Mouse (Mus musculus) MEL (cell line): Measurements from ENCODE around the gene Cisd3. TPM values are rescaled to one million over a fixed set of nuclear protein-coding genes. Genes with fewer than 3 reads are reported as not detected.

Source experiments
- DNase-seq: peaks from one replicate; pipeline ENCODE4 v3.0.0; 2011; ENCODE audit warnings: low read depth, low spot score
- H3K27ac ChIP-seq: 2 replicates; pipeline ENCODE4 v1.5.1; 2012; ENCODE audit warnings: low read depth, mild to moderate bottlenecking, control low read depth, low read length, moderate library complexity; ENCODE audit not compliant: control insufficient read depth
- H3K27me3 ChIP-seq, 2 experiments: fragments of 150-350 bp in 1 of 2; sonication (generic) in 1 of 2; 2 replicates each; pipeline ENCODE4 v1.6.1; 2012; ENCODE audit warnings: low read length in 2 of 2, mild to moderate bottlenecking in 2 of 2, improper control_type of control experiment in 1 of 2, moderate library complexity in 1 of 2; ENCODE audit not compliant: insufficient read depth in 2 of 2, control insufficient read depth in 1 of 2
- H3K36me3 ChIP-seq, 2 experiments: 2 replicates each; pipeline ENCODE4 v1.6.1; 2012 to 2014; ENCODE audit warnings: low read length in 2 of 2, improper control_type of control experiment in 1 of 2, inconsistent platforms in 1 of 2, mild to moderate bottlenecking in 1 of 2; ENCODE audit not compliant: insufficient read depth in 2 of 2, control insufficient read depth in 1 of 2
- H3K4me1 ChIP-seq, 2 experiments: fragments of 150-350 bp in 1 of 2; sonication (generic) in 1 of 2; 2 replicates each; pipeline ENCODE4 v1.6.1; 2012; ENCODE audit warnings: low read length in 2 of 2, improper control_type of control experiment in 1 of 2, mild to moderate bottlenecking in 1 of 2; ENCODE audit not compliant: insufficient read depth in 2 of 2, control insufficient read depth in 1 of 2
- H3K4me3 ChIP-seq, 2 experiments: fragments of 150-350 bp in 1 of 2; sonication (generic) in 1 of 2; 2 replicates each; pipeline ENCODE4 v1.5.1; 2012; ENCODE audit warnings: low read depth in 2 of 2, low read length in 2 of 2, mild to moderate bottlenecking in 2 of 2, moderate library complexity in 2 of 2, control low read depth in 1 of 2, improper control_type of control experiment in 1 of 2; ENCODE audit not compliant: control insufficient read depth in 1 of 2, insufficient read depth in 1 of 2
- H3K79me2 ChIP-seq: 2 replicates; pipeline ENCODE4 v1.6.1; 2012; ENCODE audit warnings: mild to moderate bottlenecking, low read length, moderate library complexity; ENCODE audit not compliant: control insufficient read depth, poor library complexity, insufficient read depth
- H3K9ac ChIP-seq: 2 replicates; pipeline ENCODE4 v1.6.1; 2012; ENCODE audit warnings: low read depth, mild to moderate bottlenecking, control low read depth, low read length, moderate library complexity; ENCODE audit not compliant: control insufficient read depth, poor library complexity, severe bottlenecking
- H3K9me3 ChIP-seq: fragments of 150-350 bp; sonication (generic); replicated peaks from 2 replicates; pipeline ENCODE4 v1.6.1; 2012; ENCODE audit warnings: mild to moderate bottlenecking, low read length, improper control_type of control experiment, moderate library complexity; ENCODE audit not compliant: insufficient read depth
- CHD2 ChIP-seq: IDR thresholded peaks from 2 replicates; pipeline ENCODE4 v1.6.1; 2011; ENCODE audit warnings: low read length, improper control_type of control experiment
- CTCF ChIP-seq, 3 experiments: IDR thresholded peaks in 2 of 3; conservative IDR thresholded peaks in 1 of 3; 2 replicates each; pipeline ENCODE4 v1.5.1; 2011 to 2012; ENCODE audit warnings: low read length in 3 of 3, low read depth in 2 of 3, mild to moderate bottlenecking in 2 of 3, improper control_type of control experiment in 1 of 3, inconsistent platforms in 1 of 3, mixed read lengths in 1 of 3, moderate library complexity in 1 of 3; ENCODE audit not compliant: control insufficient read depth in 1 of 3, insufficient read depth in 1 of 3, poor library complexity in 1 of 3, severe bottlenecking in 1 of 3
- E2F4 ChIP-seq: IDR thresholded peaks from 2 replicates; pipeline ENCODE4 v1.6.1; 2011; ENCODE audit warnings: low read depth, low read length, improper control_type of control experiment, borderline replicate concordance
- ELF1 ChIP-seq: IDR thresholded peaks from 2 replicates; pipeline ENCODE4 v1.6.1; 2014; ENCODE audit warnings: low read depth, mild to moderate bottlenecking, inconsistent platforms, low read length, improper control_type of control experiment, moderate library complexity
- EP300 ChIP-seq, 2 experiments: IDR thresholded peaks; 2 replicates each; pipeline ENCODE4 v1.6.1; 2011; ENCODE audit warnings: improper control_type of control experiment in 2 of 2, low read length in 2 of 2, low read depth in 1 of 2, mild to moderate bottlenecking in 1 of 2
- ETS1 ChIP-seq: IDR thresholded peaks from 2 replicates; pipeline ENCODE4 v1.6.1; 2012; ENCODE audit warnings: low read depth, mild to moderate bottlenecking, inconsistent platforms, low read length, improper control_type of control experiment, moderate library complexity
- GABPA ChIP-seq: IDR thresholded peaks from 2 replicates; pipeline ENCODE4 v1.6.1; 2012; ENCODE audit warnings: low read depth, mild to moderate bottlenecking, inconsistent platforms, low read length, improper control_type of control experiment, moderate library complexity
- GATA1 ChIP-seq: IDR thresholded peaks from 2 replicates; pipeline ENCODE4 v1.6.1; 2011; ENCODE audit warnings: low read depth, low read length, improper control_type of control experiment
- HCFC1 ChIP-seq: IDR thresholded peaks from 2 replicates; pipeline ENCODE4 v1.6.1; 2012; ENCODE audit warnings: low read depth, mild to moderate bottlenecking, inconsistent platforms, low read length, improper control_type of control experiment, moderate library complexity
- MEF2A ChIP-seq: IDR thresholded peaks from 2 replicates; pipeline ENCODE4 v1.6.1; 2014; ENCODE audit warnings: low read depth, mild to moderate bottlenecking, inconsistent platforms, low read length, improper control_type of control experiment; ENCODE audit not compliant: poor library complexity, insufficient replicate concordance, severe bottlenecking; ENCODE audit errors: extremely low read depth
- MYC ChIP-seq: IDR thresholded peaks from 2 replicates; pipeline ENCODE4 v1.6.1; 2011; ENCODE audit warnings: low read depth, mild to moderate bottlenecking, low read length, improper control_type of control experiment, moderate library complexity
- NELFE ChIP-seq: IDR thresholded peaks from 2 replicates; pipeline ENCODE4 v1.6.1; 2011; ENCODE audit warnings: low read depth, low read length, improper control_type of control experiment
- POLR2A ChIP-seq, 2 experiments: IDR thresholded peaks; 2 replicates each; pipeline ENCODE4 v1.6.1; 2011 to 2012; ENCODE audit warnings: low read length in 2 of 2, mild to moderate bottlenecking in 2 of 2, control low read depth in 1 of 2, improper control_type of control experiment in 1 of 2, low read depth in 1 of 2, moderate library complexity in 1 of 2; ENCODE audit not compliant: control insufficient read depth in 1 of 2, insufficient read depth in 1 of 2, poor library complexity in 1 of 2
- POLR2AphosphoS2 ChIP-seq: IDR thresholded peaks from 2 replicates; pipeline ENCODE4 v1.6.1; 2011; ENCODE audit warnings: low read length, improper control_type of control experiment
- RCOR1 ChIP-seq: IDR thresholded peaks from 2 replicates; pipeline ENCODE4 v1.6.1; 2012; ENCODE audit warnings: low read depth, mild to moderate bottlenecking, inconsistent platforms, low read length, improper control_type of control experiment
- SIN3A ChIP-seq: IDR thresholded peaks from 2 replicates; pipeline ENCODE4 v1.6.1; 2012; ENCODE audit warnings: low read length, improper control_type of control experiment, inconsistent platforms
- SMC3 ChIP-seq: IDR thresholded peaks from 2 replicates; pipeline ENCODE4 v1.6.1; 2011; ENCODE audit warnings: low read depth, low read length, improper control_type of control experiment
- TBP ChIP-seq: IDR thresholded peaks from 2 replicates; pipeline ENCODE4 v1.8.0; 2011; ENCODE audit warnings: low read depth, low read length, improper control_type of control experiment
- TCF12 ChIP-seq: IDR thresholded peaks from 2 replicates; pipeline ENCODE4 v1.6.1; 2014; ENCODE audit warnings: low read depth, mild to moderate bottlenecking, inconsistent platforms, low read length, improper control_type of control experiment, moderate library complexity
- UBTF ChIP-seq: IDR thresholded peaks from 2 replicates; pipeline ENCODE4 v1.6.1; 2012; ENCODE audit warnings: low read depth, mild to moderate bottlenecking, inconsistent platforms, low read length, improper control_type of control experiment, moderate library complexity, borderline replicate concordance; ENCODE audit not compliant: insufficient read depth
- USF1 ChIP-seq: IDR thresholded peaks from 2 replicates; pipeline ENCODE4 v1.6.1; 2014; ENCODE audit warnings: low read depth, mild to moderate bottlenecking, inconsistent platforms, low read length, improper control_type of control experiment, moderate library complexity
- ZC3H11A ChIP-seq: IDR thresholded peaks from 2 replicates; pipeline ENCODE4 v1.6.1; 2012; ENCODE audit warnings: low read depth, mild to moderate bottlenecking, inconsistent platforms, low read length, improper control_type of control experiment
- ZKSCAN1 ChIP-seq: IDR thresholded peaks from 2 replicates; pipeline ENCODE4 v1.6.1; 2012; ENCODE audit warnings: low read depth, mild to moderate bottlenecking, inconsistent platforms, low read length, improper control_type of control experiment, moderate library complexity
- ZMIZ1 ChIP-seq: IDR thresholded peaks from 2 replicates; pipeline ENCODE4 v1.6.1; 2012; ENCODE audit warnings: low read depth, mild to moderate bottlenecking, inconsistent platforms, low read length, improper control_type of control experiment, moderate library complexity
- ZNF384 ChIP-seq: IDR thresholded peaks from 2 replicates; pipeline ENCODE4 v1.6.1; 2012; ENCODE audit warnings: low read depth, mild to moderate bottlenecking, inconsistent platforms, low read length, improper control_type of control experiment
- polyA plus RNA-seq, 2 experiments: library from polyadenylated mRNA; stranded (reverse) in 1 of 2; unstranded in 1 of 2; fragments of >175 nt in 1 of 2; fragments of >200 nt in 1 of 2; gene quantifications; 2 replicates each; pipeline versions ENCODE4 v1.2.1 to v1.2.4; 2012; ENCODE audit warnings: low replicate concordance in 2 of 2, low read depth in 1 of 2; ENCODE audit not compliant: insufficient read length in 2 of 2, insufficient read depth in 1 of 2, missing spikeins in 1 of 2
- total RNA-seq: library from RNA; depleted of rRNA; stranded (reverse); fragments of 300-350 nt; gene quantifications from 2 replicates; pipeline ENCODE4 v1.2.3, GENCODE M21; 2012

Gene Cisd3
- total and polyA plus RNA-seq, 3 experiments = 1.7 to 6.1 TPM; not detected in 1

DNA sequence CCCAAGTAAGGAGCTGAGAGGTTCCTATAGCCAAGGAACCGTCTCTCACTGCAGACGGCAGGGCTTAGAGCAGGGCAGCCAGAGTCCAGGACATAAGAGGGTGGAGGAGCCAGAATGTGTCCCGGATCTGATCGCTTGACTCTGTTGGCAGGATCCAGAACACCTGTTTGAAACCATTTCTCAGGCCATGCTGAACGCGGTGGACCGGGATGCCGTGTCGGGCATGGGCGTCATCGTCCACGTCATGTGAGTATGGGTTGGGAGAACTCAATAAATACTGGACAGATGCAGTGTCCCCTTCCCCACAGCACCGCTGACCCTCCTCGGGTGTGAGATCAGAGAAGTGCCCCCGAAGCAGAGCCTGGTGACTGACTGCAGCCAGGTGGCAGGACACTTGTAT is 26.7 kb downstream of the Cisd3 start:
- TF ChIP-seq USF1 (no peak), HCFC1 (no peak), SIN3A (no peak)
- TF ChIP-seq, all 39 proteins: peak for 0
- H3K4me1 ChIP-seq = no peaks in the 10 kb centered on the region
- H3K9ac ChIP-seq = no peak overlapping the region
- H3K4me3 ChIP-seq = no peak overlapping the region
- no peaks in the 10 kb centered on the region for H3K9me3 ChIP-seq
- DNase-seq = no peak
- H3K27me3 ChIP-seq = no peaks in the 10 kb centered on the region
- 0 out of 2 replicates have a peak, but pooled peaks cover 1% of the 10 kb centered on the region for H3K79me2 ChIP-seq
- H3K36me3 ChIP-seq = peaks cover 0 to 14% of the 10 kb centered on the region in 2 experiments; a peak in 2 of 4 replicates
- H3K27ac ChIP-seq = no peak overlapping the region

DNA sequence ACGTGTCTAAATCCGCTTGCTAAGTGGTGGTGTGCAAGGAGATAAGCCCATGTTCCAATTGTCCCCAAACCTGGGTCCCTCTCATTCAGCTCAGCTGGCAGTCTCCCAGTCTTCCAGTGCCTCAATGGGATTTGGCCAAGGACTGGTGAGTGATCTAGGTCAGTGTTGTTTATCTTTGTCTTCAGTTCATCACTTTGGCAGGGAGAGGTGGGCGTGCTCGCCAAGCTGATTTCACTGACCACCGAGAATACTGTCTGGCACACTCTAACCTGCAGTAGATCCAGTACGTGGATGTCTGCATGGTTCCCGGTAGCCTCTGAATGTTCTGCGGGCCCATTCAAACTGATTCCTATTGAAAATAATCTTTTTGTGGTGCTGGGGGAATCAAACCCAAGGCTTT is 28.3 kb downstream of the Cisd3 start:
- Histone ChIP-seq H3K9ac (no peak overlapping the region), H3K4me3 (no peak overlapping the region), H3K4me1 (peaks cover 0 to 3% of the 10 kb centered on the region in 2 experiments; a peak in 2 of 4 replicates), H3K79me2 (0 out of 2 replicates have a peak, but pooled peaks cover 1% of the 10 kb centered on the region), H3K27ac (no peak overlapping the region), H3K27me3 (no peaks in the 10 kb centered on the region), H3K36me3 (peaks cover 3 to 9% of the 10 kb centered on the region in 2 experiments; a peak in 2 of 4 replicates), H3K9me3 (no peaks in the 10 kb centered on the region)
- no peak for TF ChIP-seq HCFC1
- TF ChIP-seq MYC = no peak
- no peak for TF ChIP-seq ZC3H11A
- TF ChIP-seq POLR2AphosphoS2 = peak; percentile 75; the same call in 1 of the 2 replicates
- no peak for DNase-seq

DNA sequence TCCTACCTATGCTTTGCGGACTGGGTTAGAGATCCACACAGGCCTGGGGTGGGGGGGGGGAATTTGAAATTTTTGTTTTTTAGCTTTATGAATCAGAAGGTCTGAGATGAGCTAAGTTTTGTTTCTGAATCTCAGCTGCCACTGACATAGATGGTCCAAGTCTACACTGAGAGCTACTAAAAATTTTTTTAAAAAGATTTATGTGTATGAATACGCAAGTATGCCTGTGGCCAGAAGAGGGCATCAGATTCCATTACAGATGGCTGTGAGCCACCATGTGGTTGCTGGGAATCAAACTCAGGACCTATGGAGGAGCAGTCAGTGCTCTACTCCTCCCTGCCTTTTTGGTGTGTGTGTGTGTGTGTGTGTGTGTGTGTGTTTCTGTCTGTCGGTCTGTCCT is 28.7 kb downstream of the Cisd3 start:
- H3K4me1 ChIP-seq = peaks cover 0 to 3% of the 10 kb centered on the region in 2 experiments; a peak in 2 of 4 replicates
- H3K27me3 ChIP-seq = no peaks in the 10 kb centered on the region
- DNase-seq = peak; percentile 74
- no peak overlapping the region for H3K9ac ChIP-seq
- no peaks in the 10 kb centered on the region for H3K9me3 ChIP-seq
- no peaks in the 10 kb centered on the region for H3K79me2 ChIP-seq
- H3K36me3 ChIP-seq = peaks cover 3 to 6% of the 10 kb centered on the region in 2 experiments; a peak in 2 of 4 replicates
- no peak overlapping the region for H3K4me3 ChIP-seq
- H3K27ac ChIP-seq = no peak overlapping the region
- peak; percentile 36 to 70 (median 46); a peak in 4 of 6 replicates for TF ChIP-seq CTCF (IDR thresholded peaks at IDR 0.05 in 2 of 3, conservative IDR thresholded peaks at IDR 0.05 in 1 of 3; ENCODE audit: control insufficient read depth in 1 of 3, insufficient read depth in 1 of 3, low read depth in 2 of 3, low read length in 3 of 3, poor library complexity in 1 of 3, severe bottlenecking in 1 of 3)
- peak; percentile 65; the same call in 1 of the 2 replicates for TF ChIP-seq POLR2AphosphoS2
- 0 out of 4 replicates have a peak, but pooled peaks of 1 of the 2 experiments have one; percentile 26 for TF ChIP-seq POLR2A (IDR thresholded peaks at IDR 0.05; ENCODE audit: control insufficient read depth in 1 of 2, insufficient read depth in 1 of 2, low read depth in 1 of 2, low read length in 2 of 2, poor library complexity in 1 of 2)
- TF ChIP-seq ZC3H11A = 0 out of 2 replicates have a peak, but pooled peaks have one; percentile 4
- TF ChIP-seq ZNF384 = peak; percentile 63
- TF ChIP-seq RCOR1 = 0 out of 2 replicates have a peak, but pooled peaks have one; percentile 15
- peak; percentile 43 for TF ChIP-seq SMC3
- TF ChIP-seq ETS1 = no peak
- TF ChIP-seq CHD2 = no peak
- no peak for TF ChIP-seq GATA1
- TF ChIP-seq TBP = no peak
- TF ChIP-seq EP300 (IDR thresholded peaks at IDR 0.05; ENCODE audit: low read depth in 1 of 2, low read length in 2 of 2) = no peak
- peak; percentile 96 for TF ChIP-seq MYC
- TF ChIP-seq GABPA = no peak
- TF ChIP-seq MEF2A = no peak
- no peak for TF ChIP-seq ELF1
- TF ChIP-seq ZKSCAN1 = no peak
- TF ChIP-seq UBTF = no peak
- TF ChIP-seq TCF12 = no peak
- no peak for TF ChIP-seq NELFE
- no peak for TF ChIP-seq E2F4
- TF ChIP-seq ZMIZ1 = peak; percentile 39; the same call in 1 of the 2 replicates
